Mouse (Mus musculus) thymus, adult 2 months (tissue): Measurements from ENCODE around the gene Nr2c2.

Experiments
- CTCF ChIP-seq: fragments of 200-500 bp; IDR thresholded peaks from 2 replicates; pipeline ENCODE4 v1.5.1; 2012; ENCODE audit warnings: mild to moderate bottlenecking, control low read depth, low read length, moderate library complexity, borderline replicate concordance; ENCODE audit not compliant: control insufficient read depth, poor library complexity, insufficient read depth; ENCODE audit errors: extremely low read depth
- POLR2A ChIP-seq: fragments of 200-500 bp; IDR thresholded peaks from 2 replicates; pipeline ENCODE4 v1.6.1; 2012; ENCODE audit warnings: mild to moderate bottlenecking, low read length, control low read depth, moderate library complexity; ENCODE audit not compliant: control insufficient read depth, poor library complexity, insufficient read depth; ENCODE audit errors: extremely low read depth

GRCm38 (mm10) chr6:92221604-92222003 is 130.4 kb downstream of the Nr2c2 start:
- TF ChIP-seq CTCF, result no peak
- TF ChIP-seq POLR2A, result no peak
